Mouse (Mus musculus): ENCODE results near the gene Rpusd1.

Gene Rpusd1

GRCm38 (mm10) chr17:25727265-25728008 is at the start of gene Rpusd1, which contains the start of gene Chtf18:
TSS of gene Rpusd1 (plus strand) at chr17:25727670.
TSS of gene Chtf18 (minus strand) at chr17:25727419.
- DNase-seq (ENCODE audit: low read depth, low spot score) = peak; percentile 99

- DNase-seq (ENCODE audit: low read depth, low spot score) = no peak
These were observed 49.5 kb upstream of the Rpusd1 start for GRCm38 (mm10) chr17:25677969-25678368.

GRCm38 (mm10) chr17:25679818-25680217 is 47.7 kb upstream of the Rpusd1 start:
- DNase-seq (ENCODE audit: low read depth, low spot score) = no peak

GRCm38 (mm10) chr17:25681636-25682035 is 45.8 kb upstream of the Rpusd1 start:
- no peak for DNase-seq (ENCODE audit: low read depth, low spot score)

- no peak for DNase-seq (ENCODE audit: low read depth, low spot score)
These were observed 41.1 kb upstream of the Rpusd1 start for GRCm38 (mm10) chr17:25686323-25686722.

- DNase-seq (ENCODE audit: low read depth, low spot score) = no peak
These were observed 38.5 kb upstream of the Rpusd1 start for GRCm38 (mm10) chr17:25688922-25689321.

GRCm38 (mm10) chr17:25696263-25696662 is 31.2 kb upstream of the Rpusd1 start:
- DNase-seq (ENCODE audit: low read depth, low spot score) = no peak

- peak; percentile 59 for DNase-seq (ENCODE audit: low read depth, low spot score)
These were observed 29.0 kb upstream of the Rpusd1 start for GRCm38 (mm10) chr17:25698446-25698845.

- DNase-seq (ENCODE audit: low read depth, low spot score) = no peak
These were observed 26.5 kb upstream of the Rpusd1 start for GRCm38 (mm10) chr17:25700863-25701496.

GRCm38 (mm10) chr17:25709994-25710393 is 17.5 kb upstream of the Rpusd1 start:
- DNase-seq (ENCODE audit: low read depth, low spot score) = no peak

- no peak for DNase-seq (ENCODE audit: low read depth, low spot score)
These were observed 16.3 kb upstream of the Rpusd1 start for GRCm38 (mm10) chr17:25711136-25711535.

GRCm38 (mm10) chr17:25715627-25716026 is 11.8 kb upstream of the Rpusd1 start:
- no peak for DNase-seq (ENCODE audit: low read depth, low spot score)

GRCm38 (mm10) chr17:25716130-25716529 is 11.3 kb upstream of the Rpusd1 start:
- DNase-seq (ENCODE audit: low read depth, low spot score) = no peak

- DNase-seq (ENCODE audit: low read depth, low spot score) = no peak
These were observed 10.5 kb upstream of the Rpusd1 start, which contains the start of gene Gng13 for GRCm38 (mm10) chr17:25716711-25717637. TSS of gene Gng13 (plus strand) at chr17:25717171.

GRCm38 (mm10) chr17:25717691-25718090 is 9.8 kb upstream of the Rpusd1 start:
- no peak for DNase-seq (ENCODE audit: low read depth, low spot score)

- no peak for DNase-seq (ENCODE audit: low read depth, low spot score)
These were observed 6.0 kb upstream of the Rpusd1 start for GRCm38 (mm10) chr17:25721476-25721875.

- no peak for DNase-seq (ENCODE audit: low read depth, low spot score)
These were observed 4.0 kb upstream of the Rpusd1 start for GRCm38 (mm10) chr17:25723470-25723869.

GRCm38 (mm10) chr17:25723919-25724318 is 3.6 kb upstream of the Rpusd1 start:
- no peak for DNase-seq (ENCODE audit: low read depth, low spot score)

- DNase-seq (ENCODE audit: low read depth, low spot score) = no peak
These were observed 2.2 kb upstream of the Rpusd1 start for GRCm38 (mm10) chr17:25725264-25725663.

- no peak for DNase-seq (ENCODE audit: low read depth, low spot score)
These were observed 470 bp downstream of the Rpusd1 start for GRCm38 (mm10) chr17:25728009-25728270.

- peak; percentile 82 for DNase-seq (ENCODE audit: low read depth, low spot score)
These were observed 4.6 kb downstream of the Rpusd1 start for GRCm38 (mm10) chr17:25732082-25732481.

- DNase-seq (ENCODE audit: low read depth, low spot score) = no peak
These were observed 7.8 kb downstream of the Rpusd1 start for GRCm38 (mm10) chr17:25735246-25735645.
